Comparison of ENCODE assay signal across 15 mouse cellular contexts in the genomic region with DNA sequence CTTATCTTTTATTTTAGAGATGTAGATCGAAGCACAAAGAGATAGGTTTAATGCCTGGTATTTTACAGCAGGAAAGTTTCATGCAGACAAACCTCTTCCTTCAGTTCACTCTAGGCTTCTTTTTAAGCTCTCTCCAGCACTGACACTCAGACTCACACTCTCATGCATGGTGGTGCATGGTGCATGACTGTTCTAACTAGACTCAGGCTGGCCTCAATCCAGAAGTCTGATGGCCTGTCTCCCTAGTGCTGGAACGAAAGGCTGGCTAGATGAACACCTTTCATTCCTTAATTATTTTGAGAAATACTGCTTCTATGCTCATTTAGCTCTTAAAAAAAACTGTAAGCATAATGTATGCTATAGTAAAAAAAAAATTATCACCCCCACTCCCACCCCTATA. TPM values are rescaled to one million over a fixed set of nuclear protein-coding genes. Genes with fewer than 3 reads are reported as not detected.
"Had no signal": no experiment of that assay in that cellular context is flagged by ENCODE, and none has a peak within 500 bp of the region (broad histone marks: within the 10 kb centered on the region; RNA-seq: fewer than 3 reads in every experiment).

No protein-coding gene starts in this region.

- H3K9ac ChIP-seq: limb, embryonic 12.5 days; liver, embryonic 13.5 days; liver, postnatal 0 days; lung, embryonic 15.5 days; midbrain, embryonic 15.5 days; neural tube, embryonic 12.5 days had no signal

- H3K27me3 ChIP-seq: limb, embryonic 12.5 days; liver, embryonic 13.5 days; lung, embryonic 15.5 days; midbrain, embryonic 15.5 days; neural tube, embryonic 12.5 days had no signal

- H3K36me3 ChIP-seq: liver, embryonic 13.5 days; midbrain, embryonic 15.5 days had no signal

- ATAC-seq: liver, postnatal 0 days; midbrain, embryonic 15.5 days had no signal

- H3K9me3 ChIP-seq: limb, embryonic 12.5 days; liver, embryonic 13.5 days; lung, embryonic 15.5 days; megakaryocyte, embryonic 14.5 days; midbrain, embryonic 15.5 days; neural tube, embryonic 12.5 days had no signal

- H3K27ac ChIP-seq: layer of hippocampus, adult 2 months; limb, embryonic 12.5 days; liver, embryonic 13.5 days; lung, embryonic 15.5 days; macrophage; midbrain, embryonic 15.5 days; neural tube, embryonic 12.5 days had no signal

- H3K4me2 ChIP-seq: limb, embryonic 12.5 days; liver, embryonic 13.5 days; lung, embryonic 15.5 days; midbrain, embryonic 11.5 days; midbrain, embryonic 15.5 days; neural tube, embryonic 12.5 days had no signal

- H3K4me1 ChIP-seq: limb, embryonic 12.5 days; lung, embryonic 15.5 days; midbrain, embryonic 15.5 days; neural tube, embryonic 12.5 days had no signal

- H3K4me3 ChIP-seq: layer of hippocampus, adult 2 months; limb, embryonic 12.5 days; liver, embryonic 13.5 days; lung, embryonic 15.5 days; megakaryocyte, embryonic 14.5 days; midbrain, embryonic 15.5 days; neural tube, embryonic 12.5 days had no signal

- DNase-seq: liver; liver, embryonic 13.5 days; liver, postnatal 0 days; lung, postnatal 14 days; thymus, adult 18-20 months; thymus, postnatal 14 days had no signal

RNA-seq across cellular contexts. Expression of a gene that starts 23.1 kb away (rescaled TPM):
- total RNA-seq: monocyte, adult 5-6 weeks had no signal
